Mouse (Mus musculus) hematopoietic stem cell, adult 5-6 weeks (primary cell): ENCODE results near the gene Fbxl16. TPM values are rescaled to one million over a fixed set of nuclear protein-coding genes. Genes with fewer than 3 reads are reported as not detected.

Experiments
- ATAC-seq, 2 experiments: fragments of 125-278 bp in 1 of 2; replicated peaks in 1 of 2; 2 replicates each; pipeline ENCODE4 v1.8.0; 2016 to 2017; ENCODE audit warnings: inconsistent platforms in 2 of 2, mild to moderate bottlenecking in 2 of 2, moderate number of reproducible peaks in 2 of 2, low read depth in 1 of 2, moderate TSS enrichment in 1 of 2; ENCODE audit not compliant: low FRiP score in 2 of 2, poor library complexity in 2 of 2, severe bottlenecking in 2 of 2, insufficient read depth in 1 of 2, low TSS enrichment in 1 of 2
- total RNA-seq: library from RNA; stranded (forward); fragments of 172-1452, 232-1000 nt; gene quantifications from 2 replicates; pipeline ENCODE4 v1.2.3, GENCODE M21; 2017

The Fbxl16 gene
- total RNA-seq, 1 experiment from 2014 or later: not detected

GRCm38 (mm10) chr17:25818851-25819780 is 10.2 kb downstream of the Fbxl16 start:
- ATAC-seq: 0 out of 4 replicates have a peak, but pooled peaks of 1 of the 2 experiments have one; percentile 22

- peak; percentile 68 to 78; a peak in 3 of 4 replicates for ATAC-seq
These were observed 14.6 kb downstream of the Fbxl16 start, which contains the start of gene Wdr24 for GRCm38 (mm10) chr17:25823452-25823851. Gene Wdr24, plus strand, starts transcription at chr17:25823627.

DNA sequence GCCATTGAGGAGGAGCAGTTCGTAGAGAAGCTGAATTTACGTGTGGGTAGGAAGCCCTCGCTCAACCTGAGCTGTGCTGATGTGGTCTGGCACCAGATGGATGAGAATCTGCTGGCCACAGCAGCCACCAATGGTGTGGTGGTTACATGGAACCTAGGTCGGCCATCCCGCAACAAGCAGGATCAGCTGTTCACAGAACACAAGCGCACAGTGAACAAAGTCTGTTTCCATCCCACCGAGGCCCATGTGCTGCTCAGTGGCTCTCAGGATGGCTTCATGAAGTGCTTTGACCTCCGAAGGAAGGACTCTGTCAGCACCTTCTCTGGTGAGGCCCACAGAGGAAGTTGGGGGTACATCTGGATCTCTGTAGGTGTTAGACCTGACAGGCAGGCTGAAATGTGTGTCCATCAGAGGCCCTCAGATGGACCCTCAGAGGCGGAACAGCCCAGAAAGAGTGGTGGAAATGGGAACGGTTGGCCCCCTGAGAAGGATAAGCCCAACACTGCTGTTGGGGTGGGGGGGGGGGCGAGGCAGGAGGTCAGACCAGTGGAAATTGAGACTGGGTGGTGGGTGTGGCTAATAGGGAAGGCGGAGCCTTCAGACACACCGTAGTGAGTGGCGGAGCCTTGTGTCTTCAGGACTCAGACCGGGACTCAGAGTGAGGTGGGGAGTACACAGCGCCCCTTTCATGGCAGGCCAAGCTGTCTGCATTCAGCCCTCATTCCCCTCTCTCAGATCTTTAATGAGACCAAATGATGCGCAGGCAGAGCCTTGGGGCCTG is 15.7 kb downstream of the Fbxl16 start:
- no peak for ATAC-seq

DNA sequence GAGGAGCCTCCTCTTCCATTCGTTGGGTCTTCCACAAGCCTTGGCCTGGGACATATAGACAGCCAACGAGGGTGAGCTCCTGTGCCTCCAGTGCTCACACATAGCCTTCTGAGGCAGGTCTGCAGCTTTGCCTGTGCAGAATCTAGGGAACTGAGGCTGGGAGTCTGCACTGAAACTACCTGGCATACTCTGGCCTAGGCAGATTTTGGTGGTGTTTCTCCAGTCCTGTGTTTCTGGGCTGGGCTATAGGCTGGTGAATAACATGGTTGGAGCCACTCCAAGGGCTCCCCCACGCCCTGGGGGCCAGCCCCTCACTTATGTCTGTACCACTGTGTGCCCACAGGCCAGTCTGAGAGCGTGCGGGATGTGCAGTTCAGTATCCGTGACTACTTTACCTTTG is 16.4 kb downstream of the Fbxl16 start:
- ATAC-seq: no peak

DNA sequence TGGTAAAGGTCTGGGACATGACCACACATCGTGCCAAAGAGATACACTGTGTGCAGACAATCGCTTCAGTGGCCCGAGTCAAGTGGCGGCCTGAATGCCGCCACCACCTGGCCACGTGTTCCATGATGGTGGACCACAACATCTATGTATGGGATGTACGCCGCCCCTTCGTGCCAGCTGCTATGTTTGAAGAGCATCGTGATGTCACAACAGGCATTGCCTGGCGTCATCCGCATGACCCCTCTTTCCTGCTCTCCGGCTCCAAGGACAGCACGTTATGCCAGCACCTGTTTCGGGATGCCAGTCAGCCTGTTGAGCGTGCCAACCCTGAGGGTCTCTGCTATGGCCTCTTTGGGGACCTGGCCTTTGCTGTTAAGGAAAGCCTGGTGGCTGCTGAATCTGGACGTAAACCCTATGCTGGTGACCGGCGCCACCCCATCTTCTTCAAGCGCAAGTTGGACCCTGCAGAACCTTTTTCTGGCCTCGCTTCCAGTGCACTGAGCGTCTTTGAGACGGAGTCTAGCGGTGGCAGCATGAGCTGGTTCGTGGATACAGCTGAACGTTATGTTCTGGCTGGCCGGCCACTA is 17.2 kb downstream of the Fbxl16 start:
- no peak for ATAC-seq

DNA sequence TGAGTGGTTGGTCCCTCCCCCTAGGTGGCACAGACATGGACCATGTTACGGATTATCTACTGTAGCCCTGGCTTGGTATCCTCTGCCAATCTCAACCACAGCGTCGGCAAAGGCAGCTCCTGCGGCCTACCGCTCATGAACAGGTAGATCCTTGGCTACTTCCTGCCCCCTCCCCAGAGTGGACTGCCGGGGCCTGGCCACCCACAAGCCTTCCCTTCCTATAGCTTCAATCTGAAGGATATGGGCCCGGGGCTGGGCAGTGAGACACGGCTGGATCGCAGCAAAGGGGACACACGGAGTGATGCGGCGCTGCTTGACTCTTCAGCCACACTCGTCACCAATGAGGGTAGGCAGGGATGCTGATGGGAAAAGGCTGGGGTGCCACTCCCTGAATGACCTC is 18.1 kb downstream of the Fbxl16 start:
- ATAC-seq: no peak

- ATAC-seq: no peak
These were observed 18.8 kb downstream of the Fbxl16 start for GRCm38 (mm10) chr17:25827546-25828222.

GRCm38 (mm10) chr17:25828223-25828594 is 19.3 kb downstream of the Fbxl16 start:
- no peak for ATAC-seq

DNA sequence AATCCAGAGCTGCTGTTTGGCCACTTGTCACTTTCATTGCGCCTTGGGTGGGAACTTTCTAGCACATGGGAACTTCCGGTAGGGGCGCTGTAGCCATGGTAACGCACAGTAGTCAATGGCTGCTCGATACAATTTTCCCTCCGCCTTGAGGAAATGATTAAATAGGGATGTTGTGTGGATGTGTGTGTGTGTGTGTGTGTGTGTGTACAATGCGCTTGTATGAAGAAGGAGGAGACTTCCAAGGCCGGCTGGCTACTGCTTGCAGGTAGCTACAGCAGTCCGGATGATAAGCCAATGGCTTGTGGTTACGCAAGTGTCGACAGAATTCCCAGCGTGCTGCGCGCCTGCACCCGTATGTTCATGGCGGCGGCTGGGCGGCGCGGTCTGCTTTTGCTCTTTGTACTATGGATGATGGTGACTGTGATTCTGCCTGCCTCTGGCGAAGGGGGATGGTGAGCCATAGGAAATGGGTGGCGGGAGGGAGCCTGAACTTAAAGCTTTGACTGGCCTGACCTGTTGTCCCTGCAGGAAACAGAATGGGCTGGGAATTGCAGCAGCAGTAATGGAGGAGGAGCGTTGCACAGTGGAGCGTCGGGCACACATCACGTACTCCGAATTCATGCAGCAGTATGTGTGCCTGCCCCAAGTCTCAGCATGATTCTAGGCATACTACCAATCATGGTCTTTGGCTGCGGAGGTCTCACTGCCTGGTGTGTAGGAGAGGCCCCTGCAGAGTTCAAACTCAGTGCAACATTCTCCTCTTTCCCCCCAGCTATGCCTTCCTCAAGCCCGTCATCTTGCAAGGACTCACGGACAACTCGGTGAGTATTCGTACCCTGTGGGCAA is 20.1 kb downstream of the Fbxl16 start, which contains the start of gene Jmjd8:
Gene Jmjd8 (plus strand): TSS at position 156 of the 846 bp plus-strand sequence.
- ATAC-seq: peak in 1 of 2 experiments; percentile 37; a peak in 3 of 4 replicates

- ATAC-seq: no peak
These were observed 20.7 kb downstream of the Fbxl16 start for GRCm38 (mm10) chr17:25829558-25830017.

DNA sequence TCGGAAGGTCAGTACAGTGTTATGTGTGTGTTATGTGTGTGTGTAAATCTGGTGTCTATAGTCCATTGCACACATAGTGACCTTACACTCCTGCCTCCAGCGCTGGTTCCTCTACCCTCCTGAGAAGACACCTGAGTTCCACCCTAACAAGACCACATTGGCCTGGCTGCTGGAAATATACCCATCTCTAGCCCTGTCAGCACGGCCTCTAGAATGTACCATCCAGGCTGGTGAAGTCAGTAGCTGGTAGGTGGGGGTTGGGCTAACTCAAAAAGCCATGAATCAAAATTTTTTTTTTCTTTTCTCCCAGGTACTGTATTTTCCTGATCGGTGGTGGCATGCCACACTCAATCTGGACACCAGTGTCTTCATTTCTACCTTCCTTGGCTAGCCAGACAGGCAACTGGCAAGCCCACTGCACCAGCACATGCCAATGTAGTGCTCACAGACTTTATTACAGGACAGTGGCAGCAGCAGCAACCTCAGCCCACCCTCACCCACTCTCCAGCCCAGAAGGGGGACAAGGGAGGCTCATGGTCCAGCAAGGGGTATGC is 21.4 kb downstream of the Fbxl16 start:
- no peak for ATAC-seq

GRCm38 (mm10) chr17:25830806-25831431 is 22.0 kb downstream of the Fbxl16 start:
- no peak for ATAC-seq

GRCm38 (mm10) chr17:25831451-25832281 is 22.8 kb downstream of the Fbxl16 start:
- no peak for ATAC-seq

DNA sequence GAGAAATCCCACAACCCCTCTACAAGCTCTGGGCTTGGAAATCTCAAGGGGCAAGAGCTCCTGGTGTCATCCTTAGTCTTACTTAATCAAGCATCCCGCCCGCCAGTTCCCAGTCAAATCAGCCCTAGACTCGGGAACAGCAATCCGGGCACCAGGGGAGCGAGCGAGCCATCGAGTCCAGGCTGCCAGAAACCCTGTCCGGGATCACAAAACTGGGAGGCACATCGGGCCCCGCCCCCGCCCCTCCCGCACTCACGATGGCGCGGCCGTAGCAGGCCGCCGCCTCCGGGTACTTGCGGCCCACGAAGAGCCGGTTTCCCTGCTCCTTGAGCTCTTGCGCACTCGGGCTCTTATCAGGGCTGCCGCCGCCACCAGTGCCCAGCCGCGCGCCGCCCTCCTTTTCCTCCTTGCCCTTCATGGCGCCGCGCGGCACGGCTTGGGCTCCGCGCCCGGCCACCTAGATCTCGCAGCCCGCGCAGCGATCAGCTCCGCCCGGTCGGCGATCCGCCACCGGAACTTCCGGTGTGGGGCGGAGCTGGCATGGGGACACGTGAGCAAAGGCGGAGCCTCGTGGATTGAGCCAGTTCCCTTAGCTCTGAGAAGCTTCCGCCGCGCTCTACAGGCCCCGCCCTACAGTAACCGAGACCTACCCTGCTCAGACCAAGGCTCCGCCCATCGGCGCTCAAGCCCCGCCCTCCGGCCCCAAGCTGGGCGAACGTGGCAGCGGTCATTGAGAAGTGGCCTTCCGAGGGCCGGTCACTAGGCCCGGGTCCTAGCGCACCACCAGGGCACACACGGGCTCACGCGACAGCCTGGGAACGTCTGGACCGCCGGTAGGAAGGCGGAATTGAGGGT is 23.8 kb downstream of the Fbxl16 start:
- peak; percentile 81 to 86 for ATAC-seq
